Mouse (Mus musculus) liver, embryonic 16.5 days (tissue): ENCODE measurements around the gene Plekhh2. TPM values are rescaled to one million over a fixed set of nuclear protein-coding genes. Genes with fewer than 3 reads are reported as not detected.

Experiments used
- ATAC-seq: fragments of 200-750 bp; cut with Nextera tagmentation; 2 replicates; pipeline ENCODE4 v1.8.0; 2017; ENCODE audit warnings: low read depth, mild to moderate bottlenecking, moderate number of reproducible peaks, moderate library complexity
- H3K27ac ChIP-seq: fragments of 300-500 bp; sonication (generic); 2 replicates; pipeline ENCODE4 v1.5.1; 2014; ENCODE audit warnings: mild to moderate bottlenecking, low read length
- H3K27me3 ChIP-seq: fragments of 300-500 bp; sonication (generic); 2 replicates; pipeline ENCODE4 v1.6.1; 2014; ENCODE audit warnings: low read depth, low read length, mixed read lengths; ENCODE audit not compliant: control insufficient read depth, insufficient read depth
- H3K36me3 ChIP-seq: fragments of 300-500 bp; sonication (generic); 2 replicates; pipeline ENCODE4 v1.6.1; 2014; ENCODE audit warnings: mild to moderate bottlenecking; ENCODE audit not compliant: control insufficient read depth, insufficient read depth
- H3K4me1 ChIP-seq: fragments of 300-500 bp; sonication (generic); 2 replicates; pipeline ENCODE4 v1.6.1; 2014; ENCODE audit warnings: low read depth, low read length, mixed read lengths; ENCODE audit not compliant: control insufficient read depth
- H3K4me2 ChIP-seq: fragments of 300-500 bp; sonication (generic); 2 replicates; pipeline ENCODE4 v1.6.1; 2014; ENCODE audit warnings: low read depth, low read length, mixed read lengths
- H3K4me3 ChIP-seq: fragments of 300-500 bp; sonication (generic); 2 replicates; pipeline ENCODE4 v1.5.1; 2014; ENCODE audit warnings: low read depth, mild to moderate bottlenecking, low read length
- H3K9ac ChIP-seq: fragments of 300-500 bp; sonication (generic); 2 replicates; pipeline ENCODE4 v1.6.1; 2014; ENCODE audit warnings: low read depth, low read length
- H3K9me3 ChIP-seq: fragments of 300-500 bp; sonication (generic); replicated peaks from 2 replicates; pipeline ENCODE4 v1.6.1; 2016; ENCODE audit warnings: low read length; ENCODE audit not compliant: control insufficient read depth
- WGBS: fragments of 180-500 bp; shearing (Covaris S2); extraction: QIAGEN DNeasy Blood & Tissue Kit; methylation state at CpG from one replicate; pipeline ENCODE4 v1.1.7; 2014; ENCODE audit not compliant: insufficient replicate concordance; 5-methylcytosine and 5-hydroxymethylcytosine counted together
- polyA plus RNA-seq: library from polyadenylated mRNA; unstranded; fragments of >200 nt; fragmentation: Nextera tagmentation; extraction: Ambion mirVana; gene quantifications from 2 replicates; pipeline ENCODE4 v1.2.1, GENCODE M21; 2015

Gene Plekhh2
- polyA plus RNA-seq, 1 experiment from 2014 or later, result 0.46 TPM

- Histone ChIP-seq H3K4me1 (no peaks in the 10 kb centered on the region), H3K9me3 (no peaks in the 10 kb centered on the region), H3K4me3 (no peak overlapping the region), H3K36me3 (no peaks in the 10 kb centered on the region), H3K9ac (no peak overlapping the region), H3K27me3 (no peaks in the 10 kb centered on the region), H3K27ac (no peak overlapping the region), H3K4me2 (no peak overlapping the region)
- 56% methylated on average over 2 of the region's 2 CpGs for WGBS
- ATAC-seq, result no peak
These were observed 24.3 kb upstream of the Plekhh2 start for GRCm38 (mm10) chr17:84487415-84487814.

- 46% methylated on average over 5 of the region's 5 CpGs for WGBS
These were observed 19.3 kb upstream of the Plekhh2 start for GRCm38 (mm10) chr17:84492255-84492880.

DNA sequence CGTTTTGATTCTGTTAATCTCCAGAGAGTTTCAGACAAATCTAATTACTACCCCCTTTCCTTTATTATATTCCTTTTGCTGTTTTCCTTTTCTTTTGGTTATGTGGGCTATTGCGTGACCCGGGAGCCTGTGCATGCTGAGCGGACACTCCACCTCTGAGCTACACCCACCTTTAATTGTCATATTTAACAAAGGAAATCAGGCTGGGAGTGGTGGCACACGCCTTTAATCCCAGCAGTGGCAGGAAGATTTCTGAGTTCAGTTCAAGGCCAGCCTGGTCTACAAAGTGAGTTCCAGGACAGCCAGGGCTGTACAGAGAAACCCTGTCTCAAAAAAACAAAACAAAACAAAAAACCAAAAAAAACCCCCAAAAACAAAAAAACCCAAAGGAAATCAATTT, 14.7 kb upstream of the Plekhh2 start:
- Histone ChIP-seq H3K4me3 (no peak overlapping the region), H3K4me1 (no peaks in the 10 kb centered on the region), H3K27me3 (no peaks in the 10 kb centered on the region), H3K36me3 (no peaks in the 10 kb centered on the region), H3K9me3 (no peaks in the 10 kb centered on the region), H3K27ac (no peak overlapping the region), H3K4me2 (no peak overlapping the region), H3K9ac (no peak overlapping the region)
- 72% methylated on average over 5 of the region's 5 CpGs for WGBS
- no peak for ATAC-seq

More at GRCm38 (mm10) chr17:84492255-84492880, 19.3 kb upstream of the Plekhh2 start:
- H3K9me3 ChIP-seq, result no peaks in the 10 kb centered on the region
- H3K4me3 ChIP-seq, result no peak overlapping the region
- ATAC-seq, result no peak
- no peak overlapping the region for H3K9ac ChIP-seq
- no peaks in the 10 kb centered on the region for H3K36me3 ChIP-seq
- no peak overlapping the region for H3K27ac ChIP-seq
- H3K4me2 ChIP-seq, result no peak overlapping the region
- H3K4me1 ChIP-seq, result no peaks in the 10 kb centered on the region
- H3K27me3 ChIP-seq, result no peaks in the 10 kb centered on the region

DNA sequence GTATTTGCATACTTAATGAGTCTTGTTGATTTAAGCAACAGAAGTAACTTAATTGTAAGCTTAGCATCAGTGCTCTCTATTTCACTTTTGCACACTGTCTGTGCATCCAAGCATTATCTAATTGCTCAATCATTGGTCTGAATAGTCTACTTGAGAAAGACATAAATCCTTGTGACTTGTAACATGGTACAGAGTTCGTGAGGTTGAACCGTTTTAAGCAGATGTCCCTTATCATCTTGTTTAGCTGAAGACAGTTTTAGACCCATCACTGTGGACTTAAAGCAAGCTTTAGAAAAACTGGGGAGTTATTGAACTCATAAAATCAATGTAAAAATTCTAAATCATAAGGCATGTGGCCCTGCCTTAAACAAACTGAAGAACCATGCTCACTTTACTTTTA, 14.1 kb upstream of the Plekhh2 start:
- no peaks in the 10 kb centered on the region for H3K9me3 ChIP-seq
- H3K27me3 ChIP-seq, result no peaks in the 10 kb centered on the region
- H3K27ac ChIP-seq, result no peak overlapping the region
- 36% methylated on average over 2 of the region's 2 CpGs for WGBS
- ATAC-seq, result no peak
- no peaks in the 10 kb centered on the region for H3K4me1 ChIP-seq
- H3K4me3 ChIP-seq, result no peak overlapping the region
- H3K9ac ChIP-seq, result no peak overlapping the region
- no peak overlapping the region for H3K4me2 ChIP-seq
- no peaks in the 10 kb centered on the region for H3K36me3 ChIP-seq

GRCm38 (mm10) chr17:84497972-84498604, 13.6 kb upstream of the Plekhh2 start:
- Histone ChIP-seq H3K27me3 (no peaks in the 10 kb centered on the region), H3K4me3 (no peak overlapping the region), H3K9me3 (no peaks in the 10 kb centered on the region), H3K9ac (no peak overlapping the region), H3K27ac (no peak overlapping the region), H3K4me2 (no peak overlapping the region), H3K36me3 (no peaks in the 10 kb centered on the region), H3K4me1 (no peaks in the 10 kb centered on the region)
- no peak for ATAC-seq
- WGBS, result 58% methylated on average over 3 of the region's 3 CpGs

DNA sequence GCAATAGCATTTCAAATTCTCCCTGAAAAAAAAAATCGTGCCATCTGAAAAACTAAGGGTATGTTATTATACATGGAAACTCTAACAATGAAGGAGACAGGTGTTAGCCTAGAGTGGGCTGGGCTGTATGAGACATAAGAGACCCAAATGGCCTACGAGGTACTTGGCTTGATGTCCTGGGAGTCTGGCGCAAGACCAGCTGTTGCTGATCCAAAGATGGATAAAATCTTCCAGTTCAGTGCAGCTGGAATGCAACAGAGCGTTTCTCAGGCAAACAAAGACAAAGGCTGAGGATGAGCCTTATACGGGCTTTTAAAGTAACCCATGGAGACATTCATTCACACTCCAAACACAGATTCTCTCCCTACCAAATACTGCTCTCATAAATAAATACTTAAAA, 13.1 kb upstream of the Plekhh2 start:
- Histone ChIP-seq H3K36me3 (no peaks in the 10 kb centered on the region), H3K4me1 (no peaks in the 10 kb centered on the region), H3K4me3 (no peak overlapping the region), H3K27ac (no peak overlapping the region), H3K9ac (no peak overlapping the region), H3K4me2 (no peak overlapping the region), H3K27me3 (no peaks in the 10 kb centered on the region), H3K9me3 (no peaks in the 10 kb centered on the region)
- ATAC-seq, result no peak
- 59% methylated on average over 5 of the region's 5 CpGs for WGBS

- Histone ChIP-seq H3K36me3 (no peaks in the 10 kb centered on the region), H3K27me3 (no peaks in the 10 kb centered on the region), H3K27ac (no peak overlapping the region), H3K4me2 (no peak overlapping the region), H3K9ac (no peak overlapping the region), H3K4me3 (no peak overlapping the region), H3K4me1 (no peaks in the 10 kb centered on the region), H3K9me3 (no peaks in the 10 kb centered on the region)
- 60% methylated on average over 3 of the region's 3 CpGs for WGBS
- no peak for ATAC-seq
These were observed 9.4 kb upstream of the Plekhh2 start for GRCm38 (mm10) chr17:84502341-84502740.

GRCm38 (mm10) chr17:84505922-84506321, 5.8 kb upstream of the Plekhh2 start:
- H3K27ac ChIP-seq, result no peak overlapping the region
- H3K27me3 ChIP-seq, result peaks cover 7% of the 10 kb centered on the region
- H3K4me2 ChIP-seq, result no peak overlapping the region
- H3K9me3 ChIP-seq, result no peaks in the 10 kb centered on the region
- no peak overlapping the region for H3K4me3 ChIP-seq
- WGBS, result 36% methylated on average over 2 of the region's 2 CpGs
- no peak overlapping the region for H3K9ac ChIP-seq
- H3K4me1 ChIP-seq, result no peaks in the 10 kb centered on the region
- no peaks in the 10 kb centered on the region for H3K36me3 ChIP-seq
- no peak for ATAC-seq

- no peak for ATAC-seq
- 31% methylated on average over 3 of the region's 3 CpGs for WGBS
These were observed 3.0 kb upstream of the Plekhh2 start for GRCm38 (mm10) chr17:84508736-84509135.

More at GRCm38 (mm10) chr17:84508736-84509135, 3.0 kb upstream of the Plekhh2 start:
- Histone ChIP-seq H3K4me2 (no peak overlapping the region), H3K9ac (no peak overlapping the region), H3K27me3 (peaks cover 26% of the 10 kb centered on the region), H3K9me3 (no peaks in the 10 kb centered on the region), H3K4me3 (no peak overlapping the region), H3K36me3 (no peaks in the 10 kb centered on the region), H3K4me1 (no peaks in the 10 kb centered on the region), H3K27ac (no peak overlapping the region)
